Mouse (Mus musculus) spleen, adult 2 months (tissue): ENCODE results near the gene Dmtf1. TPM values are rescaled to one million over a fixed set of nuclear protein-coding genes. Genes with fewer than 3 reads are reported as not detected.
"Not testable (repeated sequence)": the region's sequence is repeated elsewhere in the genome, so short reads cannot be mapped to it uniquely, and the experiment has no call there.

Experiments used
- DNase-seq, 2 experiments: peaks; one replicate each; pipeline versions ENCODE4 v3.0.0 to v3.0.0-alpha.2; 2012 to 2021; ENCODE audit warnings: low spot score in 2 of 2, low read depth in 1 of 2
- H3K27ac ChIP-seq: fragments of 200-500 bp; 2 replicates; pipeline ENCODE4 v1.5.1; 2012; ENCODE audit warnings: low read length, inconsistent platforms; ENCODE audit not compliant: insufficient read depth
- H3K27me3 ChIP-seq: fragments of 200-500 bp; 2 replicates; pipeline ENCODE4 v1.6.1; 2012; ENCODE audit warnings: mild to moderate bottlenecking, moderate library complexity, low read length, inconsistent platforms; ENCODE audit not compliant: control insufficient read depth, insufficient read depth
- H3K36me3 ChIP-seq: fragments of 200-500 bp; 2 replicates; pipeline ENCODE4 v1.6.1; 2012; ENCODE audit warnings: mild to moderate bottlenecking, low read length, inconsistent platforms; ENCODE audit not compliant: control insufficient read depth, insufficient read depth
- H3K4me1 ChIP-seq: fragments of 200-500 bp; 2 replicates; pipeline ENCODE4 v1.6.1; 2011; ENCODE audit warnings: inconsistent platforms; ENCODE audit not compliant: control insufficient read depth, insufficient read depth, insufficient read length
- H3K4me3 ChIP-seq: fragments of 200-500 bp; 2 replicates; pipeline ENCODE4 v1.5.1; 2011; ENCODE audit warnings: mild to moderate bottlenecking, inconsistent platforms; ENCODE audit not compliant: insufficient read depth, insufficient read length; ENCODE audit errors: extremely low read depth
- CTCF ChIP-seq: fragments of 200-500 bp; IDR thresholded peaks from 2 replicates; pipeline ENCODE4 v1.5.1; 2011; ENCODE audit warnings: mild to moderate bottlenecking, inconsistent platforms; ENCODE audit not compliant: insufficient read depth, insufficient read length, insufficient replicate concordance; ENCODE audit errors: extremely low read depth
- POLR2A ChIP-seq: fragments of 200-500 bp; IDR thresholded peaks from 2 replicates; pipeline ENCODE4 v1.6.1; 2011; ENCODE audit warnings: low read depth, low read length, inconsistent platforms
- WGBS: fragments of 180-500 bp; shearing (Covaris S2); methylation state at CpG from one replicate; pipeline ENCODE4 v1.1.7; 2018; 5-methylcytosine and 5-hydroxymethylcytosine counted together
- polyA plus RNA-seq: library from polyadenylated mRNA; depleted of rRNA; stranded (reverse); fragments of >200 nt; gene quantifications from 2 replicates; pipeline ENCODE4 v1.2.3, GENCODE M21; 2012; rRNA removed

Dmtf1 gene
- 8.0 and 9.0 TPM in 2 replicates for polyA plus RNA-seq

- 1% methylated on average over 63 of the region's 64 CpGs for WGBS
- Histone ChIP-seq H3K4me1 (peaks cover 4% of the 10 kb centered on the region; the same call in 1 of the 2 replicates), H3K36me3 (no peaks in the 10 kb centered on the region), H3K4me3 (peak within 1 kb of the TSS; percentile 89), H3K27me3 (no peaks in the 10 kb centered on the region), H3K27ac (peak within 1 kb of the TSS; percentile 88)
- TF ChIP-seq POLR2A (peak; percentile 95), CTCF (no peak)
- DNase-seq, result peak; percentile 81 to 83
Measured at GRCm38 (mm10) chr5:9161456-9162041, at the start of gene Dmtf1. Gene Dmtf1, minus strand, starts transcription at chr5:9161776.

- no peak for DNase-seq
- TF ChIP-seq POLR2A (no peak), CTCF (no peak)
- no peaks in the 10 kb centered on the region for H3K36me3 ChIP-seq
- 41% methylated on average over 1 of the region's 1 CpGs for WGBS
- no peaks in the 10 kb centered on the region for H3K27me3 ChIP-seq
- no peak overlapping the region for H3K27ac ChIP-seq
- H3K4me3 ChIP-seq, result no peak overlapping the region
- no peaks in the 10 kb centered on the region for H3K4me1 ChIP-seq
Measured at GRCm38 (mm10) chr5:9186467-9186866, 24.9 kb upstream of the Dmtf1 start.

GRCm38 (mm10) chr5:9173295-9173694 is 11.7 kb upstream of the Dmtf1 start:
- Histone ChIP-seq H3K36me3 (no peaks in the 10 kb centered on the region), H3K27me3 (no peaks in the 10 kb centered on the region), H3K4me1 (no peaks in the 10 kb centered on the region), H3K27ac (no peak overlapping the region), H3K4me3 (no peak overlapping the region)
- no peak for DNase-seq
- TF ChIP-seq POLR2A (no peak), CTCF (no peak)
- WGBS, result 45% methylated on average over 2 of the region's 2 CpGs

GRCm38 (mm10) chr5:9169328-9170005 is 7.9 kb upstream of the Dmtf1 start:
- not testable (repeated sequence) for H3K4me3 ChIP-seq, DNase-seq, H3K36me3 ChIP-seq, H3K27ac ChIP-seq, H3K4me1 ChIP-seq, H3K27me3 ChIP-seq
- WGBS, result 79% methylated on average over 5 of the region's 5 CpGs

GRCm38 (mm10) chr5:9166366-9166765 is 4.8 kb upstream of the Dmtf1 start:
- 83% methylated on average over 8 of the region's 8 CpGs for WGBS
- TF ChIP-seq POLR2A (no peak), CTCF (no peak)
- no peak for DNase-seq
- H3K27me3 ChIP-seq, result no peaks in the 10 kb centered on the region
- no peaks in the 10 kb centered on the region for H3K36me3 ChIP-seq
- peaks cover 4% of the 10 kb centered on the region; the same call in 1 of the 2 replicates for H3K4me1 ChIP-seq
- no peak overlapping the region for H3K27ac ChIP-seq
- no peak overlapping the region for H3K4me3 ChIP-seq

GRCm38 (mm10) chr5:9165151-9165550 is 3.6 kb upstream of the Dmtf1 start:
- not testable (repeated sequence) for H3K4me3 ChIP-seq, H3K27me3 ChIP-seq, H3K27ac ChIP-seq, DNase-seq, H3K4me1 ChIP-seq, H3K36me3 ChIP-seq
- WGBS, result 92% methylated on average over 10 of the region's 10 CpGs

- Histone ChIP-seq H3K4me3 (no peak overlapping the region), H3K27ac (no peak overlapping the region), H3K4me1 (peaks cover 4% of the 10 kb centered on the region; the same call in 1 of the 2 replicates), H3K36me3 (no peaks in the 10 kb centered on the region), H3K27me3 (no peaks in the 10 kb centered on the region)
- no peak for DNase-seq
- WGBS, result 97% methylated on average over 3 of the region's 3 CpGs
- TF ChIP-seq CTCF (no peak), POLR2A (no peak)
Measured at GRCm38 (mm10) chr5:9163411-9163810, 1.8 kb upstream of the Dmtf1 start.
